Mouse (Mus musculus) kidney, postnatal 14 days (tissue): ENCODE measurements around the gene Zfand4.

Source experiments
- DNase-seq: peaks from one replicate; pipeline ENCODE4 v3.0.0; 2022; ENCODE audit warnings: mixed read lengths

Zfand4 gene

DNA sequence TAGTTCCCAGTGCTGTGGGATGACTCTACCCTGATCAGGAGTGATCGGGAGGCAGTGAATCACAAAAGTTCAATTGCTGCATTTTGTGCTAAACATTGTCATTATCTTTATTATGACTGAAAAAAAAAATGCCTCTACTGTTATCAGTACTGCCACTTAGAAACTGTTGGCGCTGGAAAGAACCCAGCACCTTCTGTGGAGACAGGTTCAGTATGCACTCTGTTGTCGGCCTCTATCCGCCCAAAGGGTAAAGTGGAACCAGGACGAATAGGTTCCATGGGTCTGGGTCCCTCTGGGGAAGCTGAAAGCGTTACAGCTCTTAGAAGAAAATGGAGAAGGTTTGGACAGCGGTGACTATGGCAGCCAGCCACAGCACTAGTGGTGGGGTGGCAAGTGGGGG lies 114.9 kb downstream of the Zfand4 start:
- no peak for DNase-seq
